In genomic region chr1:89643445-89644100, GRCm38 (mm10) we compare ENCODE assay signal across 8 mouse cellular contexts.
DNase-seq lines count a peak whose midpoint lies in the region; ATAC-seq lines count a peak whose summit lies in the region.

No protein-coding gene starts in this region.

- no peaks in the 10 kb centered on the region for H3K27me3 ChIP-seq in forebrain, embryonic 14.5 days (replicated peaks; ENCODE audit: control insufficient read depth, insufficient read depth, low read length)
- peaks cover 4% of the 10 kb centered on the region; the same call in 1 of the 2 replicates for H3K27me3 ChIP-seq in forebrain, embryonic 16.5 days (replicated peaks; ENCODE audit: control insufficient read depth, insufficient read depth, low read length)
- no peaks in the 10 kb centered on the region for H3K27me3 ChIP-seq in midbrain, embryonic 15.5 days (replicated peaks)

- no peak overlapping the region for H3K9ac ChIP-seq in forebrain, embryonic 14.5 days (ENCODE audit: low read length)
- H3K9ac ChIP-seq in forebrain, embryonic 16.5 days (replicated peaks; ENCODE audit: low read depth, low read length): no peak overlapping the region
- H3K9ac ChIP-seq in midbrain, embryonic 15.5 days: no peak overlapping the region

- peaks cover 5% of the 10 kb centered on the region; the same call in 1 of the 2 replicates for H3K36me3 ChIP-seq in forebrain, embryonic 14.5 days (ENCODE audit: control insufficient read depth, insufficient read depth, low read length)
- peaks cover 3% of the 10 kb centered on the region; the same call in 1 of the 2 replicates for H3K36me3 ChIP-seq in forebrain, embryonic 16.5 days (ENCODE audit: control insufficient read depth, insufficient read depth)
- H3K36me3 ChIP-seq in midbrain, embryonic 15.5 days (replicated peaks): no peaks in the 10 kb centered on the region

- H3K9me3 ChIP-seq in forebrain, embryonic 14.5 days (replicated peaks; ENCODE audit: control insufficient read depth, low read length): no peaks in the 10 kb centered on the region
- H3K9me3 ChIP-seq in forebrain, embryonic 16.5 days (ENCODE audit: control insufficient read depth, low read length): no peaks in the 10 kb centered on the region
- no peaks in the 10 kb centered on the region for H3K9me3 ChIP-seq in midbrain, embryonic 15.5 days

- no peak overlapping the region for H3K4me3 ChIP-seq in forebrain, embryonic 14.5 days (ENCODE audit: low read depth, low read length)
- no peak overlapping the region for H3K4me3 ChIP-seq in forebrain, embryonic 16.5 days (replicated peaks; ENCODE audit: low read length)
- no peak overlapping the region for H3K4me3 ChIP-seq in midbrain, embryonic 15.5 days

- H3K27ac ChIP-seq in forebrain, embryonic 14.5 days (ENCODE audit: low read depth, low read length): no peak overlapping the region
- no peak overlapping the region for H3K27ac ChIP-seq in forebrain, embryonic 16.5 days (ENCODE audit: low read length)
- no peak overlapping the region for H3K27ac ChIP-seq in midbrain, embryonic 15.5 days

- ATAC-seq in forebrain, embryonic 14.5 days: no peak
- ATAC-seq in forebrain, embryonic 16.5 days: no peak; the same call in 1 of the 2 replicates
- peak; percentile 44 for ATAC-seq in CD4-positive, CD25-positive, alpha-beta regulatory T cell, adult 4 months
- ATAC-seq in hematopoietic stem cell, adult 5-6 weeks (replicated peaks in 1 of 2; ENCODE audit: insufficient read depth in 1 of 2, low FRiP score in 2 of 2, low TSS enrichment in 1 of 2, low read depth in 1 of 2, poor library complexity in 2 of 2, severe bottlenecking in 2 of 2): peak; percentile 39 to 63; a peak in 3 of 4 replicates
- ATAC-seq in midbrain, embryonic 15.5 days (replicated peaks): 0 out of 2 replicates have a peak, but pooled peaks have one; percentile 31

- H3K4me1 ChIP-seq in forebrain, embryonic 14.5 days (ENCODE audit: control insufficient read depth, insufficient read depth, low read length): no peaks in the 10 kb centered on the region
- H3K4me1 ChIP-seq in forebrain, embryonic 16.5 days (replicated peaks; ENCODE audit: control insufficient read depth, insufficient read depth, low read length): no peaks in the 10 kb centered on the region; the same call in 1 of the 2 replicates
- peaks cover 9% of the 10 kb centered on the region; the same call in 1 of the 2 replicates for H3K4me1 ChIP-seq in midbrain, embryonic 15.5 days

- H3K4me2 ChIP-seq in forebrain, embryonic 14.5 days (ENCODE audit: low read length): no peak overlapping the region
- no peak overlapping the region for H3K4me2 ChIP-seq in forebrain, embryonic 16.5 days (ENCODE audit: low read length)
- H3K4me2 ChIP-seq in midbrain, embryonic 15.5 days: no peak overlapping the region

- intact Hi-C loops in left cerebral cortex, postnatal 4 days (cut with DNase I): no loop called here

- WGBS in forebrain, embryonic 14.5 days: 77% methylated on average over 8 of the region's 8 CpGs
- 74% methylated on average over 8 of the region's 8 CpGs for WGBS in forebrain, embryonic 16.5 days
- 69% methylated on average over 8 of the region's 8 CpGs for WGBS in midbrain, embryonic 15.5 days

- peak; percentile 74 for DNase-seq in forebrain, embryonic 14.5 days (ENCODE audit: low spot score)
- DNase-seq in cerebellum, postnatal 36 days: peak; percentile 52 to 67
- DNase-seq in left cerebral cortex, postnatal 4 days: peak; percentile 38
- DNase-seq in thymus, postnatal 36 days: peak; percentile 30 to 38

Comparison
In these comparisons a context has a peak if more than half of its experiments do, and no peak if none do; other contexts are left out.
1. ATAC-seq: peak in CD4-positive, CD25-positive, alpha-beta regulatory T cell, adult 4 months (single experiment), hematopoietic stem cell, adult 5-6 weeks (2 of 2) and midbrain, embryonic 15.5 days (single experiment); none in forebrain, embryonic 14.5 days (single experiment) and forebrain, embryonic 16.5 days (single experiment).
2. Peak in every context shown above with its lines, with median percentiles within 50 percentile points of each other: DNase-seq.